Mouse (Mus musculus) liver, postnatal 0 days (tissue): ENCODE measurements around the gene Rpl27. TPM values are rescaled to one million over a fixed set of nuclear protein-coding genes. Genes with fewer than 3 reads are reported as not detected.
"Not testable (repeated sequence)": the region's sequence is repeated elsewhere in the genome, so short reads cannot be mapped to it uniquely, and the experiment has no call there.

Source experiments
- ATAC-seq: fragments of 200-750 bp; cut with Nextera tagmentation; 2 replicates; pipeline ENCODE4 v1.8.0; 2017; ENCODE audit warnings: mild to moderate bottlenecking, moderate library complexity
- DNase-seq: peaks from one replicate; pipeline ENCODE4 v3.0.0-alpha.2; 2016
- H3K27ac ChIP-seq: fragments of 300-500 bp; sonication (generic); 2 replicates; pipeline ENCODE4 v1.5.1; 2014; ENCODE audit warnings: antibody characterized with exemption, moderate library complexity, mild to moderate bottlenecking, low read depth
- H3K27me3 ChIP-seq: fragments of 300-500 bp; sonication (generic); 2 replicates; pipeline ENCODE4 v1.6.1; 2014; ENCODE audit warnings: low read length, control low read depth, mixed read lengths; ENCODE audit not compliant: insufficient read depth
- H3K36me3 ChIP-seq: fragments of 300-500 bp; sonication (generic); replicated peaks from 2 replicates; pipeline ENCODE4 v1.6.1; 2014; ENCODE audit warnings: mild to moderate bottlenecking, control low read depth, low read length, moderate library complexity, mixed read lengths; ENCODE audit not compliant: insufficient read depth
- H3K4me1 ChIP-seq: fragments of 300-500 bp; sonication (generic); 2 replicates; pipeline ENCODE4 v1.6.1; 2014; ENCODE audit warnings: antibody characterized with exemption, mild to moderate bottlenecking, control low read depth; ENCODE audit not compliant: insufficient read depth
- H3K4me2 ChIP-seq: fragments of 300-500 bp; sonication (generic); 2 replicates; pipeline ENCODE4 v1.6.1; 2014; ENCODE audit warnings: low read depth, mild to moderate bottlenecking, low read length, moderate library complexity, mixed read lengths
- H3K4me3 ChIP-seq: fragments of 300-500 bp; sonication (generic); 2 replicates; pipeline ENCODE4 v1.5.1; 2014; ENCODE audit warnings: low read depth, low read length
- H3K9ac ChIP-seq: fragments of 300-500 bp; sonication (generic); replicated peaks from 2 replicates; pipeline ENCODE4 v1.6.1; 2014; ENCODE audit warnings: mild to moderate bottlenecking, moderate library complexity
- H3K9me3 ChIP-seq: fragments of 300-500 bp; sonication (generic); 2 replicates; pipeline ENCODE4 v1.6.1; 2016; ENCODE audit warnings: mild to moderate bottlenecking, control low read depth, low read length, mixed read lengths
- CTCF ChIP-seq: sonication (generic); IDR thresholded peaks from 2 replicates; pipeline ENCODE4 v1.5.1; 2016; ENCODE audit warnings: antibody characterized with exemption, low read depth
- EP300 ChIP-seq: IDR thresholded peaks from 2 replicates; pipeline ENCODE4 v1.6.1; 2016; ENCODE audit warnings: antibody characterized with exemption, low read depth, mild to moderate bottlenecking
- WGBS: fragments of 180-500 bp; shearing (Covaris S2); extraction: QIAGEN DNeasy Blood & Tissue Kit; methylation state at CpG from one replicate; pipeline ENCODE4 v1.1.7; 2014; ENCODE audit not compliant: insufficient replicate concordance; 5-methylcytosine and 5-hydroxymethylcytosine counted together
- polyA plus RNA-seq: library from polyadenylated mRNA; unstranded; fragments of >200 nt; fragmentation: Nextera tagmentation; extraction: Ambion mirVana; gene quantifications from 2 replicates; pipeline ENCODE4 v1.2.1, GENCODE M21; 2015

Gene Rpl27
- polyA plus RNA-seq, 1 experiment from 2014 or later = 213 TPM

DNA sequence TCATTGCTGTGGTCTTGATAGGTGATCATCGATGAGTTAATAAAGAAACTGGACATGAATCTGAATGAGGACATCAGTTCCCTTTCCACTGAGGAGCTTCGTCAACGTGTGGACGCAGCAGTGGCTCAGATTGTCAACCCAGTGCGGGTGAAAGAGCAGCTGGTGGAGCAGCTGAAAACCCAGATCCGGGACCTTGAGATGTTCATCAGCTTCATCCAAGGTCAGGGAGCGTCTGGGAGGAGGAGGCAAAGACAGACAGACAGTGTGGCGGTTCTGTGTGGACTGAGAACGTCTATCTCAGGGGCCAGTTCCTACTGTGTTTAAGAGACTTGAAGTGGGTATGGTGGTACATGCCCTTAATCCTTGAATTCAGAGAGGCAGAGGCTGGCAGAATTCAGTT, 10.8 kb upstream of the Rpl27 start:
- DNase-seq (no peak), ATAC-seq (no peak)
- no peaks in the 10 kb centered on the region for H3K27me3 ChIP-seq
- H3K4me2 ChIP-seq = no peak overlapping the region
- H3K27ac ChIP-seq = no peak overlapping the region
- H3K9me3 ChIP-seq = no peaks in the 10 kb centered on the region
- peaks cover 45% of the 10 kb centered on the region for H3K36me3 ChIP-seq
- no peak overlapping the region for H3K4me3 ChIP-seq
- 91% methylated on average over 9 of the region's 9 CpGs for WGBS
- H3K9ac ChIP-seq = no peak overlapping the region
- peaks cover 5% of the 10 kb centered on the region for H3K4me1 ChIP-seq
- TF ChIP-seq CTCF (no peak), EP300 (no peak)

DNA sequence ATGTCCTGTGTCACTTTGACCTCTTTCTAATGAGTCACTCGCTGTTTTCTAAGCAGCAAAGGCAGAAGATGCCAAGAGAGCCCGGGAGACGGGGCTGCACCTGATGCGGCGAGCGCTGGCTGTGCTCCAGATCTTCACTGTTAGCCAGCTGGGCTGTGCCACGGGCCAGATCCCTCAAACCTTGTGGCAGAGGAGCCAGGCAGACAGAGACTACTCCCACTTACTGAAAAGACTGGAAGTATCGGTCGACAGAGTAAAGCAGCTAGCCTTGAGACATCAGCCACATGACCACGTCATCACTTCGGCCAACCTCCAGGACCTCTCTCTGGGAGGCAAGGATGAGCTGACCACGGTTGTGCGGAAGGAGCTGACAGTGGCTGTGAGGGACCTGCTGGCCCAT, 8.7 kb upstream of the Rpl27 start:
- Histone ChIP-seq H3K27ac (no peak overlapping the region), H3K36me3 (peaks cover 45% of the 10 kb centered on the region), H3K27me3 (no peaks in the 10 kb centered on the region), H3K4me1 (no peaks in the 10 kb centered on the region), H3K9me3 (no peaks in the 10 kb centered on the region), H3K9ac (no peak overlapping the region), H3K4me2 (no peak overlapping the region), H3K4me3 (no peak overlapping the region)
- 89% methylated on average over 13 of the region's 13 CpGs for WGBS
- ATAC-seq = no peak
- no peak for DNase-seq
- TF ChIP-seq CTCF = no peak
- no peak for TF ChIP-seq EP300

DNA sequence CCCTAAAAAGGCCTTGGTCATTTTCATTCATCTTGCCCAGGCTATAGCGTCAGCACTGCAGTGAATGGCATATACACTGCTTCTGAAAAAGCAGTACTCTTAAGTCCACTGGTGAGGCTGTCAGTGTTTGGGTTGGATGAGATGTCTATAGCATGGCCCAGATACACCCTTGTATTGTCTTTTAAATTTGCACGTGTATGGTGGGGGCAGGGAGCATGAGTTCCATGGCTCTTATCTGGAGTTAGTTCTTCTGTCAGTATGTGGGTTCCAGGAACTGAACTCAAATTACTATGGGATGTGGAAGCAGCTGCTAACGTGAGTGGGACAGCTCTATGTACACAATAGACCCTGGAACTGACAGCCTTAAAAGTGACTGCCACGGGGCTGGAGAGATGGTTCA, 6.3 kb upstream of the Rpl27 start:
- Histone ChIP-seq H3K4me1 (no peaks in the 10 kb centered on the region), H3K9me3 (no peaks in the 10 kb centered on the region), H3K9ac (no peak overlapping the region), H3K36me3 (peaks cover 32% of the 10 kb centered on the region), H3K27me3 (no peaks in the 10 kb centered on the region), H3K4me3 (no peak overlapping the region), H3K27ac (no peak overlapping the region), H3K4me2 (no peak overlapping the region)
- WGBS = 55% methylated on average over 4 of the region's 4 CpGs
- DNase-seq = no peak
- TF ChIP-seq EP300 (no peak), CTCF (no peak)
- ATAC-seq = no peak

DNA sequence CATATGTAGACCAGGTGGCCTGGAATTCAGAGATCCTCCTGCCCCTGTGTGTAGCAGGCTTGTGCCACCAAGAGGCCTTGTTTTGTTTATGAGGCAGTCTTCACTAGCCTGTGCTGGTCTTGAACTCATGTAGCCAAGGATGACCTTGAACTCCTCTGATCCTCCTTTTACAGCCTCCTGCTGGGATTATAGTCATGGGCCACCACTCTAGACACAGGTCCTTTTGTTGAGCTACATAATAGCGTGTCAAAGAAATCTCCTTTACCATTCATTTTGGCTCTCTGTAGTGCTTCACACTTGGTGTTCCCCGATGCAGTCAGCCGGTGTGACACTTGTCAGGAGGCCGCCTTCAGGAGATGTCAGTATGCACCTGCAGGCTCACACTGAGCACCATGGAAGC, 5.2 kb upstream of the Rpl27 start:
- ATAC-seq = no peak

DNA sequence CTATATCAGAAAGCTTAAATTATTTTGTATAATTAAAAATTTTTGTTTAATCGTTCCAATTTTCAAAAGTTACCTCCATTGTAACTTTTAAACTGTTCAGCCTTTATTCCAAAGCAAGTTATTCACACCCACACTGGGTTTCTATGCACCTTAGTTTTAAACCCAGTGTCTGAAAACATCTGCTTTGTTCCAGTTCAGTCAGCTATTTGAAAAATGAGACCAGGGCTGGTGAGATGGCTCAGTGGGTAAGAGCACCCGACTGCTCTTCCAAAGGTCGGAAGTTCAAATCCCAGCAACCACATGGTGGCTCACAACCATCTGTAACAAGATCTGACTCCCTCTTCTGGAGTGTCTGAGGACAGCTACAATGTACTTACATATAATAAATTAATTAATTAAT, 4.1 kb upstream of the Rpl27 start:
- H3K4me1 ChIP-seq, H3K27me3 ChIP-seq, H3K9me3 ChIP-seq, H3K4me2 ChIP-seq, H3K27ac ChIP-seq, DNase-seq, H3K9ac ChIP-seq, ATAC-seq, H3K4me3 ChIP-seq: not testable (repeated sequence)
- H3K36me3 ChIP-seq = peaks cover 19% of the 10 kb centered on the region
- 48% methylated on average over 3 of the region's 3 CpGs for WGBS

More for the DNA sequence above, 5.2 kb upstream of the Rpl27 start:
- Histone ChIP-seq H3K4me1 (no peaks in the 10 kb centered on the region), H3K9ac (no peak overlapping the region), H3K4me3 (no peak overlapping the region), H3K27me3 (no peaks in the 10 kb centered on the region), H3K9me3 (no peaks in the 10 kb centered on the region), H3K36me3 (peaks cover 23% of the 10 kb centered on the region), H3K27ac (no peak overlapping the region), H3K4me2 (no peak overlapping the region)
- TF ChIP-seq CTCF (no peak), EP300 (no peak)
- DNase-seq = no peak
- 84% methylated on average over 4 of the region's 4 CpGs for WGBS

DNA sequence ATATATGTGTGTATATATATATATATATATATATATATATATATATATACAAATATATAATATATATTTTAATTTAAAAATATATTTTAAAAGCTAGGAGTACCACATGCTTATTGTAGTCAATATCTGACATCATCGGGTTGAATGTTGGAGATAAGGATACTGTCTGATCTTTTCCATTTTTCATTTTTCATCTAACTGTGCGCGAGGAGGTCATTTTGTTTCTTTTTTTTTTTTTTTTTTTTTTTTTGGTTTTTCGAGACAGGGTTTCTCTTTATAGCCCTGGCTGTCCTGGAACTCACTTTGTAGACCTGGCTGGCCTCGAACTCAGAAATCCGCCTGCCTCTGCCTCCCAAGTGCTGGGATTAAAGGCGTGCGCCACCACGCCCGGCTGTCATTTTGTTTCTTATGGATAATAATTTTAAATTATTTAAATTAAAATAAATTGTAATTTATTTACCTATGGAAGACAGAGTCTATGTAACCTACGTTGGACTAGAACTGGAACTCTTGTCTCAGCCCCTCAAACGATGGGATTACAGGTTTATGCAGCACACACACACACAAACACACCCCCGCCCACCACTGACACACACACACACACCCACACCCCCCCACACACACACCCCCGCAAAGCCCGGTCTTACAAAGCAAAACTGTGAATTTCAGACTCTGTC, 510 bp upstream of the Rpl27 start:
- not testable (repeated sequence) for DNase-seq, ATAC-seq, H3K27me3 ChIP-seq, H3K9me3 ChIP-seq, H3K27ac ChIP-seq
- 31% methylated on average over 14 of the region's 15 CpGs for WGBS
- peak overlapping the region; percentile 61 for H3K9ac ChIP-seq
- peaks cover 15% of the 10 kb centered on the region for H3K4me1 ChIP-seq
- H3K4me3 ChIP-seq = peak overlapping the region; percentile 67
- peaks cover 20% of the 10 kb centered on the region for H3K36me3 ChIP-seq
- H3K4me2 ChIP-seq = peak overlapping the region; percentile 70

DNA sequence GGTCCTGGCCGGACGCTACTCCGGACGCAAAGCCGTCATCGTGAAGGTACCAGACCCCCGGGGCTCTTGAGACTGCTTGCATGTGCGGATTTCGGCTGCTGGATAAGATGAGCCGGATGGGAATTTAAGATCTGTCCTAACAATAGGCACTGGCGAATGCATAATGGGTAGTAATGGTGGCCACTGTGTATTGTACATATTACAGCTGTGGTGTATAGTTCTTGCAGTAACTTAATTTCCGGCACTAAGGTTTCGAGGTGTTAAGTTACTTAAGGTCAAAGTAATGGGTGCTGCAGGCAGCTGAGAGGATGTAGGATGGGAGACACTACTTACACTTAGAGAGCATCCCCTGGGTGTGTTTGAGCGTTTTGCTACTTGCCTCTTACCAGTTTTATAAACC, 662 bp downstream of the Rpl27 start:
- no peaks in the 10 kb centered on the region for H3K27me3 ChIP-seq
- H3K9ac ChIP-seq = peak overlapping the region; percentile 85
- H3K4me3 ChIP-seq = peak overlapping the region; percentile 67
- H3K36me3 ChIP-seq = peaks cover 20% of the 10 kb centered on the region
- 2% methylated on average over 14 of the region's 14 CpGs for WGBS
- H3K4me2 ChIP-seq = peak overlapping the region; percentile 83
- H3K27ac ChIP-seq = peak overlapping the region; percentile 84
- no peaks in the 10 kb centered on the region for H3K9me3 ChIP-seq
- ATAC-seq = peak; percentile 0; the same call in 1 of the 2 replicates
- TF ChIP-seq EP300 (no peak), CTCF (no peak)
- no peak for DNase-seq
- H3K4me1 ChIP-seq = peaks cover 19% of the 10 kb centered on the region
